Mouse (Mus musculus) adrenal gland, adult 18-20 months (tissue): ENCODE results near the gene Dnajc16. TPM values are rescaled to one million over a fixed set of nuclear protein-coding genes. Genes with fewer than 3 reads are reported as not detected.

Experiments used
- DNase-seq, 2 experiments: peaks; one replicate each; pipeline ENCODE4 v3.0.0; 2021 to 2022; ENCODE audit warnings: low spot score in 2 of 2
- long read RNA-seq, 2 experiments: library from polyadenylated mRNA; stranded (forward); transcript quantifications; one replicate each; pipeline ENCODE4 v2.0.0; 2021
- total RNA-seq, 2 experiments: library from RNA; stranded (reverse); gene quantifications; 1 replicate in 1 of 2; 2 replicates in 1 of 2; pipeline ENCODE4 v1.2.3; 2021

The Dnajc16 gene
- 10 to 100 TPM; 18.5 to 25.8 TPM for total RNA-seq
- long read RNA-seq, experiment 1, full-length matches to known transcripts, result 5 of 9 reads
- long read RNA-seq, experiment 1, partial matches to known transcripts, result 2 of 9 reads
- long read RNA-seq, experiment 1, other reads (novel, unspliced or antisense), result 2 of 9 reads
- long read RNA-seq, experiment 2, full-length matches to known transcripts, result 9 of 21 reads
- long read RNA-seq, experiment 2, partial matches to known transcripts, result 3 of 21 reads
- long read RNA-seq, experiment 2, other reads (novel, unspliced or antisense), result 9 of 21 reads

DNA sequence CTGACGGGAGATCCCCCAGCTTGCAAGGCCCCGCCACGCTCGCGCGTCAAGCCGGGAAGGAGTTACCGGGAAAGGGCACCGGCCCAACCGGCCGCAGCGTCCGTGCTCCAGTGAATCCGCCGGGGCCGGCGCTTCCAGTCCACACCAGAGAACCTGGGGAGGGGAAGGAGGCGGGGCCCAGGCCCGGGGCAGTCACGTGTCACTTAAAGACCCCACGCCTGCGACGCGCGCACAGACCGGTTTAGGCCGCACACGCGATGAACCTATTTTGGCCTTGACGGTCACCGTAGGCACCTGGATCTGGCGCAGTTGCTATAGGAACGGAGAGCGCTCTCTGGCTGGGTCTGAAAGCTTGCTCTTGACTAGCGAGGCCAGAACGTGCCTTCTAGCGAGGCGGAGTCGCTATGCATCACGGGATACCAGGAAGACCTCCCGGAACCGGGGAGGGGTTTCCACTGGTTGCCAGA lies at the start of gene Dnajc16:
Gene Dnajc16, minus strand, starts transcription at position 408 of the 467 bp plus-strand sequence.
- DNase-seq, result peak; percentile 92 to 94

DNA sequence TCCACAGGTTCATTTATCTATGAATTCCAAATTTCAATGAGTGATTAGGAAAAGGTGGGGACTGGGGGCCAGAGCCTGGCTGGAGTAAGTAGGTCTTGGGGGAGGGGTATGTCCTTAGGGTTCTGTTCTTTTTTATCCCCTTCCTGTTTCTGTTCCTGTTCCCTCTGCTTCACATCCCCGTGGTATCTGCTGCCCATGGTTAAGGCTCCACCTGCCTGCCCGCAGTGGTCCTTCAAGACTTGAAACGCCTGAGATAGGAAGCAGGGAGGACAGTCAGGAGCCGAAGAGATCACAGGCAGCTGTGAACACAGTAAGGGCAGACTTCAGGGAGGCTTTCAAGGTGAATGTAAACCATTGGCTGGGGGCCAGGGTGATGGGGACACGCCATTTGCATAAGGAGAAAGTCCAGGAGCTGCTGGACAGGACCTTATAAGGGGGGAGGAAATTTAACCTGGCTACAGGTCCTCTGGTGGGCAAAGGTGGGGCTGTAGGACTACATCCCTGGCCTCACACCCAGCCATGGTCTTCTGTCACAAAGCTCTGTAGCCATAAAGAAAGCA lies 43.9 kb upstream of the Dnajc16 start:
- DNase-seq, result no peak

DNA sequence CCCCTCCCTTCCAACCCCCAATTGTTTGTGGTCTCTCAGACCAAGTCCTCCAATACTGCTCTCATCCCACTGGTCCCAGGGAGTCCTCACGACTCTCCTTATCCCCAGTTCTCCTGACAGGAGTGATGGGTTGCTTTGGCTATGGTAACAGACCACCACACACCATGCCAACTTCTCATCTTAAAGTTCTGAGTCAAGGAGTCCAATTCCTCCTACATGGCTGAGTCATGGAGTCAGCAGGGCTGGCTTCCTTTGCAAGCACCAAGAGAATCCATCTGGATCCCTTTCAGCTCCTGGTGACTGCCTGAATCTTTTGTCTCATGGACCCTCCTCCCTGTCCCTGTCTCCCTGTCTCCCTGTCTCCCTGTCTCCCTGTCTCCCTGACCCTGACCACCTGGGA lies 43.2 kb upstream of the Dnajc16 start:
- DNase-seq, result no peak

DNA sequence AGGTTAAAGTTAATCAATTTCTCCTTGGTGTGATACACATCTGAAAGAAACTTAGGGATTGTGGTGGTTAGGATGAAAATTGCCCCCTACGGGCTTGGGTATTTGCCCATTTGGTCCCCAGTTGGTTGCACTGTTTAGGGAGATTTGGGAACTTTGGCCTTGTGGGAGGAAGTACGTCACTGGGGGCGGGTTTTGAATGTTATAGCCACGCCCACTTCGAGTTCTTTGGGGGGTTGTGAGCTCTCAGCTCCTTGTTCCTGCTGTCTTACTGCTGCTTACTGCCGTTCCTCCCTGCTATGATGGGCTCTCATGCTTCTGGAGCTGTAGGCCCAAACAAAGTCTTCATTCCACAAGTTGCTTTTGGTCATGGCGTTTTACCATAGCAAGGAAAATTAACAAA lies 40.6 kb upstream of the Dnajc16 start:
- no peak for DNase-seq

DNA sequence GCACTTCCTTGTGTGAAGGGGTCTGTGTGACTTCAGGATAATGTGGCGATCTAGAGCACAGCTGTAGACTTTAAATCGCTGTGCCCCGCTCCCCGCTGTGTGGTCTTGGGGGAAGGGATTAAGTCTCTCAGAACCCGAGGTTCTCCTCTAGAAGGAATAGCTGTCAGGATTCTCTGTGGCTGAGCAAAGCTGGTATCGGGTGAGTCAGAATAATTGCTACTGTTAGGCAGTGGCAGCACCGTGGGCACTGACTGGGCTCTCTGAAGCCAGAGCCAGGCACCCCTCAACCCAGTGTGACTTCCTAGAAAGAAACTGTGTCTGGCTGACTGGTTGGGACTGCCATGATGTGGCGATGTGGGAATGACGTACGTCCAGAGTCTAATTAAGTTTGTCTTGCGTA lies 39.6 kb upstream of the Dnajc16 start:
- no peak for DNase-seq

DNA sequence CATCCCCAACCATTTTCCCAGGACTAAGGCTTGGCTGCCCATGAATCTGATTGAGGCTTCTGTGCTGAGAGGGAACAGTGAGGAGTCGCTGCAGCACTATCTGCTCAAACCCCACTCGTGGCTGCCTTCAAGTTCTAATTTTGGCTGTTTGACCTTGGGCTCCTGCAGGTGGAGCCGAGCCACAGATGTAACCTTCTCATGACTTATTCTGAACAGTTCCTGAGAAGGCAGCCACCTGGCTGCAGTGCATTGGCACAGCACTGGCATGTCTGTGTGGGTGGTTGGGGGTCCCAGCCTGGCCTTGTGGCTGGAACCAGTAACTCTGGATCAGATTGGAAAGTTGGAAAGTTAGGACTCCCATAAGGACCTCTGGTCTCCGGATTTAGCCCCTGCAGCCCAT lies 37.4 kb upstream of the Dnajc16 start:
- no peak for DNase-seq

DNA sequence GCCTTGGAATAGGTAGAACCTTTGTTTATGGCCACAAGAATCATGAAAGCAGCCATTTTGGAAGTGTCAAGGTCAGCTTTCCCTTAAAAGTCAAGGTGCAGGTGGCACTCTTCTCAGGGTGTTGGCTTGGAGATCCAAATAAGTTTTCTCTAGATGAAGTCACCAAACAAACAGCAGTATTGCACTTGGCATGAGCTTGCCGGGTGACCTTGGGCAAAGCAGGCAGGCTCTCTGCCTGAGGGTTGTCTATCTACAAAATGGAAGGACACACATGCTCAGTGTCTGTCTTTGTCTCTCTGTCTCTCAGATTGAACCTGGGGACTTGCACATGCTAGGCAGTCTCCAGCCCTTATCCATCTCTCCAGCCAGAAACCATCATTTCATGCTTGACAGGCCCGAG lies 36.7 kb upstream of the Dnajc16 start:
- peak in 1 of 2 experiments; percentile 12 for DNase-seq

DNA sequence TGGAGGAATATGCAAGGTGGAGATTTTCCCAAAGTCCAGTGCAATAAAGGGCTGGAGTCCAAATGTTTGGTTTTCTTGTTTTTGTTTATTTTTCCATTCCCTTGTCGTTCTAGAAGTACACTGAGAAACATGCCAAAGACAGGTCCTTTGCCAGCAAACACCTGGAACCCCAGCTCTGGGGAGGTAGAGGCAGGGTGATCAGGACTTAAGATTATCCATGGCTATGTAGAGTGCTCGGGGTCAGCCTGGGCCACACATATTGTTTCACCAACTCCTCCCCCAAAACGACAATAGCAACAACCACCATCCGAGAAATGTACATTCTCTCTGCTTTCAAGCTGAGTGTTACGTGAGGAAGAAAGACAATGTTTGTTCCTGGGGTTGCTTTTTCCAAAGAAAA lies 35.3 kb upstream of the Dnajc16 start, which contains the start of gene Cela2a:
Gene Cela2a, minus strand, starts transcription at position 101 of the 400 bp plus-strand sequence.
- no peak for DNase-seq

DNA sequence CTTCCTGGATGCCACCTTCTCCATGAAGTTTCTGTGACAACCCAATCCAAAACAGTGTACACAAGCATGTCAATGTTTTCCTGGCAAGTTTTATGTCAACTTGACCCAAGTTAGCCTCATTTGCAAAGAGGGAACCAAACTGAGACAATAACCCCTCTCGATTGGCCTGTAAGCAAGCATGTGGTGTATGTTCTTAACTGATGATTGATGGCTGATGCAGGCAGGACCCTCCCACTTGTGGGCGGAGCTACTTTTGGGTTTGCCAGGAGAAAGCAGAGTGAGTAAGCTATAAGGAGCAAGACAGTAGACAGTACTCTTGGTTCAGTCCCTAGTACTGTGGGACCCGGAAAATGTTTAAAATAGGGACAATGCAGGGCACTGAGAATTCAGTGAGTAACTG lies 32.2 kb upstream of the Dnajc16 start:
- DNase-seq, result no peak

DNA sequence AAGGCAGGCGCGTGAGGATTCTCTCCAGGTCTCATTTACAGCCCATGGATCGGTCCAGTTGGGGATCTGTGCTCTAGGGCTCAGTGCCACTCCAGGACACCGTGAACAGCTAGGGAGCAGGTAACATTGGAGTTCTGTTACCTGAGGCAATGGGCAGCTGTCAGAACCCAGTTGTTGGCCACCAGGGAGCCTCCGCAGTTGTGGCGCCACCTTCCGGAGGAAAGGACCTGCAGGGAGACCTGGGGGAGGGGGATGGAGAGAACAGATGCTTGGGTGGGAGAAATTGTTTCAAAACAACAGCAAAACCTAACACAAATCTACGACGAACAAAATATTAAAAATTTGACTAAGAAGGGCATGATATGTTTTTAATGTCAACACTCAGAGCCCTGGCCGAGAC lies 31.4 kb upstream of the Dnajc16 start:
- no peak for DNase-seq

DNA sequence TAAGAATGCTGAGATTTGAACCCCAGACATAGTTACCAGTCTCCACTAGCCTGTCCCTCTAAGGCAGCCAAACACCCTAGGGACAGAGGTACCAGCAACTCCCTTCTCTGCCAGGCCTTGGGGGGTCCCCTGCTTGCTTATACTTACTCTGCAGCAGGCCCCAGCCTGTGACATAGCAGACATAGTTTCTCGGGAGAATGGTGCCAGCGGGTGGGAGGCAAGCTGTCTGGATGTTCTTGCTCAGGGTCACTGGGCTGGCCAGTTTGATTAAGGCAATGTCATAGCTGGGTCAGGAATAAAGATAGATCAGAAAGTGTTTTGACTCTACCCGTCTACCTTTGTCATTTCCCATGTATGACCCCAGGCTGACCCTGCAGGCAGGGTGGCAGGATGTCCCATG lies 30.4 kb upstream of the Dnajc16 start:
- no peak for DNase-seq

DNA sequence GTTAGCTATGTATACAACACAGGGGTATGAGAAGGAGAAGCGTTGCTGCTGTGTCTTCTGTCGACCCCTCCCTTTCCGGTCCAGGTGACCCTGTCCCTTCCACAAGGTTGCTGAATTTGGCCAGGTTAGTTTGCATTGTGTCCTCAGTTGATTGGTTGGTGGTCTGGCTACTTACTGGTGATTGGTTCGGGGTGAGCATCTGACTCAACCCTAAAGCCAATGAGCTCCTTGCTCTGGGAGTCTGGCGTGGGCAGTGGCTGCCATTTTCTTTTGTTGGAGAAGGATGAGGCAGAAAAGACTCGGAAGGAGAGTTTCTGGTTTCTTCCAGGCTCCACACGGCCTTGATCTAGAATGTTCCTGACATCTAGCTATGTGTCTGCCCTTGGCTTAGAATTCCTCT lies 28.6 kb upstream of the Dnajc16 start:
- DNase-seq, result no peak

DNA sequence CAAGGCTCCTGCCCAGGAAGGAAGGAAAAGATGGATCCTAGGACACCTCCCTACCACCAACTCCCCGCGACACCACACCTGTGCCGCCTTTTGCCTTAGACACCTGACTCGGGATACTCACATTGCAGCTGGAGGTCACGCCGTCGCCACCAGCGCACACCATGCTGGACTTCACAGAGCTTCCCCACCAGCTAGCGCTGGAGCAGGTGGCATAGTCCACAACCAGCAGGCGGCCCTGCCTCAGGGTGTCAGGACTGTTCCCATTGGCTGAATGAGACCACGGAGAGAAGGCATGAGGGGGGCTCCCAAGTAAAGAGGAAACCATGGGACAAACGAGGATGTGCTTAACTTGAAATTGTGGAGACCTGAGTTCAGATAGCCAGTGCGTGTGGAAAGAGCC lies 28.1 kb upstream of the Dnajc16 start:
- no peak for DNase-seq

DNA sequence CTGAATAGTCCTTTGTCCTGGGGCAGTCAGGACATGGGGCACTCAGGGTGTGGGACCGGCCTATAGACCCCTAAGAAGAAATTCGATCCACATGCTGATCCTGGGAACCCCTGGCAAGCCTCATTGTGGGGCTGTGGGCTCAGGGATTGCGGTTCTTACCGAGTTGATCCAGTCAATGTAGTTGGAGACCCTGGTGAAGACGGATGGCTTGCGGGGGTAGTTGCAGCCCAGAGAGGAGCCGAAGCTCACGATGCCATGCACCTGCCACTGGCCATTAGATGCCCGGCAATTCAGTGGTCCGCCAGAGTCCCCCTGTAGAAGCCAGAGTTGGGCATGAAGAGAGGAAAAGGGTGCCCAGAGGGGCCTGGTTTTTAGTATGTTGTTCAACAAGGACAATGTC lies 27.0 kb upstream of the Dnajc16 start:
- DNase-seq, result no peak

DNA sequence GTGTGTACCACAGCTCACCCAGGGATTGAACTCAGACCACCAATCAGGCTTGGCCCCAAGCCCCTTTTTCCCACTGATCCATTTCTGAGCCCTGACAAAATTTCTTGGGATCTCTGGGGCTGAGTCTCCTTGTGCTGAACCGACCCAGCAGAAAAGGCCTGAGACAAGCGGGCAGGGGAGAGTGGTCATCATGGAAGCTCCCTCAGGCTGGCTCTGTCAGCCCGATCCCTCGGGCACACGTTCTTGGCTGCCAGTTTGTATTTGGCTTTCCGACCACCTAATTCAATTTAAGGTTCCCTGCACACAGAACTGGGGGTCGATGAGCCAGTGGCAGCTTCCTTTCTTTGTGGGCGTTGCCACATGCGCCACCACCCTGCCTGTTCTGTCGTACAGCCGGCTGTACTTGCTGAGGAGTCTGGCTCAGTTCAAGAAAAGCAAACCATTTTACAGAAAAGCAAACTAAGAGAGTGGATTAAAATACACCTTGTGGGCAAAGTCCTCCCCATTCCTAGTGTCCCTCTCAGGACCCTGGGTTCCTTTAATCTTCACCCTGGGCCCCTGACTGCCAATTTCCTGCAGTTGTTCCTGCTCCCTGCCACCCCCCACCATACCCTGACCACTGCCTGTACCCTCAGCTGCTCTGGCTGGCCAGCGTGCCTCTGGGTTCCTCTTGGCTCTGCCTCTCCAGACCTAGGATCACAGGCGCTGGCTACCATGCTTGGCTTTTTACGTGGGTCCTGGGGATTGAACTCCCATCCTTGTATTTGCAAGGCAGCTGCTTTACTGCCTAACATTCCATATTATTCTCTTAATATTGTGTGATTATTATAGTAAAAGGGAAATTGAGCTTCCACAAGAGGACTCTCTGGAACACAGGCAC lies 26.3 kb upstream of the Dnajc16 start:
- DNase-seq, result no peak

DNA sequence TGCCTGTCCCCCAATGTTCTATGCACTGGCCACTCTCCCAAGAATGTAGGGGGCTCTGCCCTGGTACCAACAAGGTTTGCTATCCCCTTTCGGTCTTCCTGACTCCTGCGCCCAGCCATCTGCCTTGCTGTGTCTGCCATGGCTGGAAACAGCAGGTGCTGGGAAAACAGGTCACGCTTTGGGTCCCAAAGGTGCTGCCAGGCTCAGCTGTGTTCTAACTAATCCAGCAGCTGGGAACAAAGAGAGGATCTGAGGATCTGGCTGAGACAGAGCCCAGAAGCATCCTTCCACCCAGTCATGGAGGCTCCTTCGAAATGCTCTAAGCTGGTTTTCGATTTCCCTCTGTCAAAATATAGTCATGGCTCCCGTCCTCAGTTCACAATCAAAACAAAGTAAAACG lies 25.5 kb upstream of the Dnajc16 start:
- no peak for DNase-seq

DNA sequence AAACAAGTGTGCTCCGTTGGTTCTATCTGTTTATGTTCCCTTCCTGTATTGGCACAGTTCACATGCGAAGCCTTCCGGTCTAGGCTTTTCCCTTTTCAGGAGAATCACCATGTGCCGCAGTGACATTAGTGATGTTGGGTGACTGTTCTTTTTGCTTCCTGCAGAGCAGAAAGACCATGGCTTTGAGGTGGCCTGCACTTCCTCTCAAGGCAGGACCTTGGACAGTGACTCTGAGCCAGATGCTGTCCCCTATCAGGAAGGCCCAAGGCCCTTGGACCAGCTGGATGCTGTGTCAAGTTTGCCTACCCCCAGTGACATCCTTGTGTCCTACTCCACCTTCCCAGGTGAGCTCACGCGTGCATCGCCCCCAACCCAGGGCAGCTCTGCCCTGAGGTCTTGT lies 20.6 kb upstream of the Dnajc16 start:
- no peak for DNase-seq

DNA sequence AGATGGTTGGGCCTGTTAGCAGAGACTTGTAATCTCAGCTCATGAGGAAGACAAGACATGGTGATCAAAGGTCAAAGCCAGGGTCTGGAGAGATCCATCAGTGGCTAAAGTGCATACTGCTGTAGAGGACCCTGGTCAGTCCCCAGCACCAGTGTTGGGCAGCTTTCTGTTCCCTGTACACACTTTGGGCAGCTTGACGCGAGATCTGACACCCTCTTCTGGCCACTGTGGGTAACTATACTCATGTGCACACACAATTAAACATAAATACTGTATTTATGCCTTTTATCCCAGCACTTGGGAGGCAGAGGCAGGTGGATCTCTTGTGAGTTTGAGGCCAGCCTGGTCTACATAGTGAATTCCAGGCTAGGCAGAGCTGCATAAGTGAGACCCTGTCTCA lies 20.2 kb upstream of the Dnajc16 start:
- DNase-seq, result no peak

DNA sequence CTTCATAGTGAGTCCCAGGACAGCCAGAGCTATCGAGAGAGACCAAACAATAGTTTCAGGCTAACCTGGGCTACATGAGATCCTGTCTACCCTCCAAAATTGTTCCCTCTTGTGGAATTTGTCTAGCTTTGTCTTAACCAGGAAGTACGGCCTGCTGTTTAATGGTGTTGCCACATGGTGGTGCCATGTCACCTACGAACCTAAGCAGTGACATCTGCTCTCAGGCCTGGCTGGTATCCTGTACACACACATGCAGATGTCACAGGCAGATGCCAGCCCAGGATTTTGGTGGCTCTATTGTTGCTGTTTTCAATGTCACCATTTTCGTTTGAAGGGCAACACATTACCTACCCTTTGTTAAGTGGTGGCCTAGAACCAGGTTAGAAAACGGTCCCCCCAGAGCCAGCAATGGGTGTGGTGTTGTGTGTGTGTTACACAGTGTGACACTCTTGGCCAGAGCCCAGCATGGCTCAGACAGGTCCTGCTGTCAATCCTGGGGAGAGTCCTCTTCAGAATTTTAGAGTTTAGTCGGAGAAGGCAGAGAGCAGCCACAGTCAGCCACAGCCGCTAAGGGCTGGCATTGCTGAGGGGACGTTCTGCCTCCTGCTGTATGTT lies 19.2 kb upstream of the Dnajc16 start:
- DNase-seq, result no peak

DNA sequence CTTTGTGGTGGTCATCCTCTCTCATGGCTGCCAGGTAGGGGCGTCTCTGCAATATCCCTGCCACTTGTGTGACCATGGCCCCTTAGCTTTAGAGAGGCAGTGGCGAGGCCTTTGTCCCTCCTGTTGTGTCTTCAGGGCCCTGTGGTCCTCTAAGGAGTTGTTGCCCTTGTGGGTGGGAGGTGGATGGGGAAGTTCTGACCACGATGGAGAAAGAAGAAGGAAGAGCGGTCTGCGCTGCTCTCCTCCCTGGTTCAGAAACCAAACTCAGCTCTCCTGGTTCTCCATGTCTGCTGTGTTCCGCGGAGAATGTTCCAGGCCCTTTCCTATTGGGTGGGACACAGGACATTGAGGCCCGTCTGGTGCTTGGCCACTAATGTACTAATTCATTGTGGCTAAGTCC lies 15.2 kb upstream of the Dnajc16 start:
- DNase-seq, result no peak

DNA sequence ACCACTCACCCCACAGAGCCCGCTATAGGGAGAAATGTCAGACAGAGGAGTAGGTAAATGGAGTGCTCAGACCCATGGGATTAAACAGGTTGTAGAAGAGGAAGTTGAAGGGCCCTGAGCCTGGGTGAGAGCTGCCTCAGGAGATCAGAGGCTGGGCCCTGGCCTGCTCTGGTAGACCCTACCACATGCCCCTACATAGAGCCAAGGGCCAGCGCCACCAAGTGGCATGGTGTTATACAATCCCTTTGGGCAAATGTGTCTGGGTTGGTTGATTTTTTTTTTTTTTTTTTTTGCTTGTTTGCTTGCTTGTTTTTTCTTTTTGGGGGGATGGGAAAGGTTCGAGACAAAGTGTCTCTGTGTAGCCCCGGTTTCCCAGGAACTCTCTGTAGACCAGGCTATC lies 13.4 kb upstream of the Dnajc16 start:
- no peak for DNase-seq

DNA sequence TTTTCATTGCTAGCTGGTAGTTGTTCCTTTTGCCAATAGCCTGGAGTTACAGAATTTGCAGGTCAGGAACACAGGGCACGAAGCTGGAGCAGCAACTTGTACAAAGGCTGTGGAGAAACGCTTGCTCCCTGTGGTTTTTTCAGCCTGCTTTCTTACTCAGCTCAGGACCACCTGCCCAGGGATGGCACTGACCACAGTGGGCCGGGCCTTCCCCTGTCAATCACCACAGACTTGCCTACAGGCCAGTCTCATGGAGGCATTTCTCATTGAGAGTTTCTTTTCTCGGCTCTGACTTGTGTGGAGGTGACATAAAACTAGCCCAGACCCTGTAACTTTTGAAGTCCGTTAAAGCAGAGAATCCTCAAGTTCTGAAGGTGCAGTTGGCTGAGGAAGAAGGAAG lies 6.8 kb upstream of the Dnajc16 start:
- no peak for DNase-seq
